Mouse (Mus musculus): ENCODE measurements at regions not wholly inside any gene's neighbourhood (a gene's known extent, or its start where the extent isn't known, plus 50 kb on each side); places are given as distances from the start of the nearest gene placed in this dataset.

- TF ChIP-seq GATA1 (IDR thresholded peaks at IDR 0.05; ENCODE audit: low read length) (no peak), TAL1 (IDR thresholded peaks at IDR 0.05; ENCODE audit: low read length) (no peak)
Measured at GRCm38 (mm10) chr4:142803819-142804218, 409.0 kb downstream of the Prdm2 start.
